ENCODE assay signal across 8 mouse cellular contexts in the genomic region with DNA sequence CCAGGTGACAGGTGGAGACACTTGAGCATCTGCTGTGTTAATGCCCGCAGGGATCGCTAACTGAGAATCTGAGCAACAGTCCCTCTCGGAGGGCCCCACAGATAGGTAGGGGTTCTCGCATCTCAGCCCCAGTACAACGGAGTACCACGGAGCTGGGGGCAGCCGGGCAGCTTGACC. TPM values are rescaled to one million over a fixed set of nuclear protein-coding genes. Genes with fewer than 3 reads are reported as not detected.
DNase-seq lines count a peak whose midpoint lies in the region; ATAC-seq lines count a peak whose summit lies in the region.

Gene Serhl, plus strand, starts transcription at position 78 of the 177 bp plus-strand sequence.

- ATAC-seq in kidney, embryonic 16.5 days (ENCODE audit: low FRiP score, low TSS enrichment): no peak
- no peak for ATAC-seq in common myeloid progenitor, adult 5-6 weeks (replicated peaks; ENCODE audit: low read depth, poor library complexity, severe bottlenecking)
- ATAC-seq in heart, embryonic 11.5 days (replicated peaks; ENCODE audit: insufficient number of reproducible peaks, low FRiP score, low TSS enrichment): no peak
- no peak for ATAC-seq in limb, embryonic 13.5 days (ENCODE audit: low FRiP score, low read depth)
- no peak for ATAC-seq in stomach, embryonic 14.5 days (ENCODE audit: insufficient number of reproducible peaks, insufficient read depth, low FRiP score, low read depth)

- no peaks in the 10 kb centered on the region for H3K9me3 ChIP-seq in kidney, embryonic 16.5 days (ENCODE audit: low read length)
- no peaks in the 10 kb centered on the region for H3K9me3 ChIP-seq in heart, embryonic 11.5 days (replicated peaks; ENCODE audit: control insufficient read depth, low read length)
- H3K9me3 ChIP-seq in limb, embryonic 13.5 days: no peaks in the 10 kb centered on the region
- no peaks in the 10 kb centered on the region for H3K9me3 ChIP-seq in stomach, embryonic 14.5 days (ENCODE audit: control insufficient read depth, low read depth, low read length)

- H3K4me2 ChIP-seq in kidney, embryonic 16.5 days (replicated peaks; ENCODE audit: low read depth, low read length): peak within 1 kb of the TSS; percentile 31
- peak within 1 kb of the TSS; percentile 51 for H3K4me2 ChIP-seq in heart, embryonic 11.5 days
- peak within 1 kb of the TSS; percentile 43 for H3K4me2 ChIP-seq in limb, embryonic 13.5 days (replicated peaks)
- H3K4me2 ChIP-seq in stomach, embryonic 14.5 days (replicated peaks; ENCODE audit: low read depth, low read length): no peak within 1 kb of the TSS

- H3K9ac ChIP-seq in kidney, embryonic 16.5 days (replicated peaks; ENCODE audit: low read length): peak within 1 kb of the TSS; percentile 24; the same call in 1 of the 2 replicates
- 0 out of 2 replicates have a peak within 1 kb of the TSS, but pooled peaks have one; percentile 3 for H3K9ac ChIP-seq in heart, embryonic 11.5 days (ENCODE audit: low read depth, low read length)
- no peak within 1 kb of the TSS for H3K9ac ChIP-seq in limb, embryonic 13.5 days
- H3K9ac ChIP-seq in stomach, embryonic 14.5 days (replicated peaks; ENCODE audit: low read depth, low read length): no peak within 1 kb of the TSS

- H3K27me3 ChIP-seq in kidney, embryonic 16.5 days (ENCODE audit: insufficient read depth, low read length): peaks cover 11% of the 10 kb centered on the region
- H3K27me3 ChIP-seq in heart, embryonic 11.5 days (ENCODE audit: control insufficient read depth, insufficient read depth, low read length): peaks cover 15% of the 10 kb centered on the region
- peaks cover 26% of the 10 kb centered on the region for H3K27me3 ChIP-seq in limb, embryonic 13.5 days
- 0 out of 2 replicates have a peak, but pooled peaks cover 2% of the 10 kb centered on the region for H3K27me3 ChIP-seq in stomach, embryonic 14.5 days (ENCODE audit: control insufficient read depth, insufficient read depth, low read length)

- 16% methylated on average over 7 of the region's 7 CpGs for WGBS in kidney, embryonic 16.5 days
- WGBS in heart, embryonic 11.5 days (ENCODE audit: insufficient replicate concordance): 16% methylated on average over 7 of the region's 7 CpGs
- WGBS in limb, embryonic 13.5 days: 10% methylated on average over 7 of the region's 7 CpGs
- WGBS in stomach, embryonic 14.5 days: 15% methylated on average over 7 of the region's 7 CpGs

- DNase-seq in kidney, postnatal 25 days: no peak
- DNase-seq in thymus, postnatal 14 days: no peak
- no peak for DNase-seq in T-cell, adult 2 months (ENCODE audit: low spot score)

- H3K27ac ChIP-seq in kidney, embryonic 16.5 days (ENCODE audit: low read length): no peak within 1 kb of the TSS
- no peak within 1 kb of the TSS for H3K27ac ChIP-seq in heart, embryonic 11.5 days (ENCODE audit: low read depth, low read length)
- peak within 1 kb of the TSS; percentile 10; the same call in 1 of the 2 replicates for H3K27ac ChIP-seq in limb, embryonic 13.5 days
- no peak within 1 kb of the TSS for H3K27ac ChIP-seq in stomach, embryonic 14.5 days (ENCODE audit: low read length)

- H3K4me3 ChIP-seq in kidney, embryonic 16.5 days (ENCODE audit: low read length): peak within 1 kb of the TSS; percentile 5; the same call in 1 of the 2 replicates
- 0 out of 2 replicates have a peak within 1 kb of the TSS, but pooled peaks have one; percentile 10 for H3K4me3 ChIP-seq in heart, embryonic 11.5 days (ENCODE audit: low read depth, low read length)
- H3K4me3 ChIP-seq in limb, embryonic 13.5 days: peak within 1 kb of the TSS; percentile 9; the same call in 1 of the 2 replicates
- H3K4me3 ChIP-seq in stomach, embryonic 14.5 days (ENCODE audit: low read depth, low read length): no peak within 1 kb of the TSS

- H3K36me3 ChIP-seq in kidney, embryonic 16.5 days (ENCODE audit: insufficient read depth, low read length): no peaks in the 10 kb centered on the region
- H3K36me3 ChIP-seq in heart, embryonic 11.5 days (ENCODE audit: control insufficient read depth, insufficient read depth, low read length): no peaks in the 10 kb centered on the region
- H3K36me3 ChIP-seq in limb, embryonic 13.5 days: no peaks in the 10 kb centered on the region
- no peaks in the 10 kb centered on the region for H3K36me3 ChIP-seq in stomach, embryonic 14.5 days (ENCODE audit: control insufficient read depth, insufficient read depth, low read length)

- peaks cover 12% of the 10 kb centered on the region for H3K4me1 ChIP-seq in kidney, embryonic 16.5 days (ENCODE audit: insufficient read depth, low read length)
- H3K4me1 ChIP-seq in heart, embryonic 11.5 days (ENCODE audit: control insufficient read depth, insufficient read depth, low read length): peaks cover 9% of the 10 kb centered on the region; the same call in 1 of the 2 replicates
- peaks cover 30% of the 10 kb centered on the region for H3K4me1 ChIP-seq in limb, embryonic 13.5 days
- H3K4me1 ChIP-seq in stomach, embryonic 14.5 days (ENCODE audit: control insufficient read depth, insufficient read depth, low read length): 0 out of 2 replicates have a peak, but pooled peaks cover 3% of the 10 kb centered on the region

RNA-seq across cellular contexts. Expression of gene Serhl, which starts in this region (rescaled TPM):
- polyA plus RNA-seq in kidney, embryonic 16.5 days (2015; fragmentation: Nextera tagmentation; extraction: Ambion mirVana): 67.5 and 70.7 TPM in 2 replicates
- total RNA-seq in common myeloid progenitor, adult 5-6 weeks (2017): 30.7 and 35.2 TPM in 2 replicates
- 56.4 and 68.5 TPM in 2 replicates for polyA plus RNA-seq in heart, embryonic 11.5 days (2014; fragmentation: Nextera tagmentation; extraction: Ambion mirVana)
- 58.9 and 59.5 TPM in 2 replicates for polyA plus RNA-seq in limb, embryonic 13.5 days (2015; fragmentation: Nextera tagmentation; extraction: Ambion mirVana)
- polyA plus RNA-seq in stomach, embryonic 14.5 days (2014; fragmentation: Nextera tagmentation; extraction: Ambion mirVana): 58.9 and 61.7 TPM in 2 replicates

Comparison
In these comparisons a context has a peak if more than half of its experiments do, and no peak if none do; other contexts are left out.
1. H3K9ac ChIP-seq: peak in kidney, embryonic 16.5 days (single experiment) and heart, embryonic 11.5 days (single experiment); none in limb, embryonic 13.5 days (single experiment) and stomach, embryonic 14.5 days (single experiment).